Mouse (Mus musculus) A20 (cell line): ENCODE data around the gene Dnajc10.

Experiments used
- DNase-seq: peaks from one replicate; pipeline ENCODE4 v3.0.0-alpha.2; 2011; ENCODE audit warnings: low read depth, low spot score

Gene Dnajc10

DNA sequence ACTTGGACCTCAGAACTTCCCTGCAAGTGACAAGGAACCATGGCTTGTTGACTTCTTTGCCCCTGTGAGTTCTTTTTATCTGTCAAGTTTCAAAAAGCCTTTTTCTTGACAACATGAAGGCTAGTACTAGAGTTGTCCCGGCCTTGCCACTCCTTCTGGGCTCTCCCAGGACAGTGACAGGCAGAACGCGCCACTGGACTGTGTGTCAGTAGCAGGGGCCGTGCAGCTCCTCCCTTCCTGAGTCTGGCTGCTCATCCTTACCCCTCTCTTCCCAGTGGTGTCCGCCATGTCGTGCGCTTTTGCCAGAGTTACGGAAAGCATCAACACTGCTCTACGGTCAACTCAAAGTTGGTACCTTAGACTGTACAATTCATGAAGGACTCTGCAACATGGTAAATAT lies 25.3 kb downstream of the Dnajc10 start:
- no peak for DNase-seq

DNA sequence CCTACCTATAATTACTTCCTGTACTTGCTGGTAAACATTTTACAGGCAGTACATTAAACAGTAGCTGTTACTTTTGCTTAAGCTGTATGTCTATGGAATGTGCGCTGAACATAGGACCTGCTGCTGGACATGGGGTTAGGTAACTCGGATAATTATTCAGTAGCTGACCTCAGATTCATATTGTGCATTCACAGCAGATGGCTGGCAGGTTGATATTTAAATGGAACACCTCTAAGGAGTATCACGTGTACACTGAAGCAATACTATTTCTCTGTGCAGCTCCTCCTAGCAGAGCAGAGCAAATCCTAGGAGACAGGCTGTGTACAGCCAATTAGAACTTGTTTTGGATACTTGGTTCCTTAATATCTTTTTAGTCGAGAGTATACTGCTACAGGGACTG lies 39.3 kb downstream of the Dnajc10 start:
- no peak for DNase-seq

DNA sequence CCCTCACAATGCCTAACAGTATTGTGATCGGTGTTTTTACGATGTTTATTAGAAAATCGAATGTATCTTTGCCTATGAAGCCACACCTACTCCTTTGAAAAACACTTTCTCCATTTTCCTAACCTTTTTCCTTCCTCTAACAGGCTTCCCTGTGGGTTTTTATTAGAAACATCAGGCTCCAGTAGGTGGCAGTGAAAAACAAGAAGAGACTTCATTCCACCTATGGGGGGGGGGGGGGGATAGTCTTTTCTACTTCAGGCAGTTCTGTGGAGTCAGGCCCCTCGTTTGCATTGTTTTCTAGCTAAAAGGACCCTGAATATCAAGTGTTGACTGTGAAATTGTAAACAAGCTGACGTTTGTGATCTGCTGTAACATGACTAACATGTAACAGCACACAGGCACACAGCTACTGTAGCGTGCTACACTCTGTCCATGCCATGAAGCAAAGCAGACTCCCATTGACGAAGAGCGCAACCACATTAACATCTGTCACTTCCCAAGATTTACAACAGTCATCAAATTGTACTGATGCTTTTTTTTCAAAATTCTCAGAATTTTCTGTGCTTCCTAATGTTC lies 41.5 kb downstream of the Dnajc10 start:
- no peak for DNase-seq

- no peak for DNase-seq
Measured at GRCm38 (mm10) chr2:80371458-80371857, 56.2 kb downstream of the Dnajc10 start.

DNA sequence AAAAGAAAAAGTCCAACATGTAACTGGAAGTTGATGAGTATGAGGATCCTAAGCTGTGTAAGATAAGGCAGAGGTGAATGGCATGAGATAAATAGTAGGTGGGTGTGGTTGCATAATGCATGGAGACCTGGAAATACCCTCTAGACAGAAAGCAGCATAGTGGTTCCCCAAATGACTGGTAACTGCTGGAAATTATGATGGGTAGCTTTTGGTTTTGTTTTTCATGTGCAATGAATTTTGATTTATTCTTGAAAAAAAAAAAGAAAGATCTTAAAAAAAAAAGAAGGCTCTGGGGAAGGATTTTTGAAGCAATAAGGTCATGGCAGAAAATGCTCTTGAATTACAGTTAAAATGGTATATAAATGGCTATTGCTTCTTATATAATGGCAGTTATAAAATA lies 59.6 kb downstream of the Dnajc10 start:
- DNase-seq = no peak

- no peak for DNase-seq
Measured at GRCm38 (mm10) chr2:80379848-80380247, 64.6 kb downstream of the Dnajc10 start.

DNA sequence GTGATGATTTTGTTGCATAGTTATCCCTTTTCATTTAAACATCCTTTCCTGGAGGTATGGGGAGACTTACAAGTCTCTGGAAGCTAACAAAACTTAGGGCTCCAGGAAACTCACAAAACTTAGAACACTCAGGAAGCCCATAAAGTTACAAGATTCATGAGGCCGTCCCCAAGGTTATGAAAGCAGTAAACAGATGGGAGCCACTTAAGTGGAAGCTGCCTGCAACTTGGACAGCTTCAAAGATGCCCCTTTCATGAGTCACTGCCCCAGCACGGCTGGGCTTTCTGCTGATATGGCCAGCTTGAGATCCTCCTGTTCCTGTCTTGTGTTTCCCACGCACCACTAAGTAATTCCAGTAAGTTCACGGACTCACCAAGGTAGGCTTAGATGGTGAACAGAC lies 69.2 kb downstream of the Dnajc10 start:
- DNase-seq = no peak

- no peak for DNase-seq
Measured at GRCm38 (mm10) chr2:80386255-80386654, 71.0 kb downstream of the Dnajc10 start.

- no peak for DNase-seq
Measured at GRCm38 (mm10) chr2:80387668-80388067, 72.4 kb downstream of the Dnajc10 start.

GRCm38 (mm10) chr2:80388341-80388740 lies 73.1 kb downstream of the Dnajc10 start:
- no peak for DNase-seq

- no peak for DNase-seq
Measured at GRCm38 (mm10) chr2:80396057-80396456, 80.8 kb downstream of the Dnajc10 start.

- DNase-seq = no peak
Measured at GRCm38 (mm10) chr2:80396864-80397263, 81.6 kb downstream of the Dnajc10 start.

GRCm38 (mm10) chr2:80398595-80399099 lies 83.4 kb downstream of the Dnajc10 start:
- DNase-seq = no peak
